Mouse (Mus musculus) kidney, postnatal 0 days (tissue): ENCODE measurements around the gene Hnrnpa3. TPM values are rescaled to one million over a fixed set of nuclear protein-coding genes. Genes with fewer than 3 reads are reported as not detected.

Experiments
- ATAC-seq: fragments of 200-750 bp; cut with Nextera tagmentation; replicated peaks from 2 replicates; pipeline ENCODE4 v1.8.0; 2017; ENCODE audit warnings: low read depth, moderate number of reproducible peaks, moderate TSS enrichment, moderate library complexity; ENCODE audit not compliant: low FRiP score
- DNase-seq: peaks from one replicate; pipeline ENCODE4 v3.0.0-alpha.2; 2016; ENCODE audit warnings: low spot score
- H3K27ac ChIP-seq: fragments of 300-500 bp; sonication (generic); 2 replicates; pipeline ENCODE4 v1.5.1; 2014; ENCODE audit warnings: mild to moderate bottlenecking
- H3K27me3 ChIP-seq: fragments of 300-500 bp; sonication (generic); 2 replicates; pipeline ENCODE4 v1.6.1; 2014; ENCODE audit warnings: low read length, mixed read lengths; ENCODE audit not compliant: insufficient read depth
- H3K36me3 ChIP-seq: fragments of 300-500 bp; sonication (generic); 2 replicates; pipeline ENCODE4 v1.6.1; 2014; ENCODE audit warnings: low read length, mixed read lengths; ENCODE audit not compliant: insufficient read depth
- H3K4me1 ChIP-seq: fragments of 300-500 bp; sonication (generic); replicated peaks from 2 replicates; pipeline ENCODE4 v1.6.1; 2014; ENCODE audit warnings: antibody characterized with exemption, low read length, mixed read lengths; ENCODE audit not compliant: insufficient read depth
- H3K4me2 ChIP-seq: fragments of 300-500 bp; sonication (generic); 2 replicates; pipeline ENCODE4 v1.6.1; 2014; ENCODE audit warnings: mild to moderate bottlenecking, low read length, moderate library complexity, mixed read lengths
- H3K4me3 ChIP-seq: fragments of 300-500 bp; sonication (generic); replicated peaks from 2 replicates; pipeline ENCODE4 v1.5.1; 2014; ENCODE audit warnings: low read depth, low read length
- H3K9ac ChIP-seq: fragments of 300-500 bp; sonication (generic); 2 replicates; pipeline ENCODE4 v1.6.1; 2014; ENCODE audit warnings: low read depth, low read length
- H3K9me3 ChIP-seq: fragments of 300-500 bp; sonication (generic); replicated peaks from 2 replicates; pipeline ENCODE4 v1.6.1; 2016; ENCODE audit warnings: low read length, inconsistent platforms, mixed read lengths
- CTCF ChIP-seq: IDR thresholded peaks from 2 replicates; pipeline ENCODE4 v1.5.1; 2016; ENCODE audit warnings: antibody characterized with exemption, low read depth, mild to moderate bottlenecking, moderate library complexity
- WGBS: fragments of 180-500 bp; shearing (Covaris S2); extraction: QIAGEN DNeasy Blood & Tissue Kit; methylation state at CpG from one replicate; pipeline ENCODE4 v1.1.7; 2014; 5-methylcytosine and 5-hydroxymethylcytosine counted together
- polyA plus RNA-seq: library from polyadenylated mRNA; unstranded; fragments of >200 nt; fragmentation: Nextera tagmentation; extraction: Ambion mirVana; gene quantifications from 2 replicates; pipeline ENCODE4 v1.2.1, GENCODE M21; 2015

The Hnrnpa3 gene
- polyA plus RNA-seq, 1 experiment from 2014 or later: 240 TPM

- Histone ChIP-seq H3K36me3 (no peaks in the 10 kb centered on the region), H3K9me3 (no peaks in the 10 kb centered on the region), H3K4me2 (no peak overlapping the region), H3K4me3 (no peak overlapping the region), H3K27me3 (no peaks in the 10 kb centered on the region), H3K4me1 (peaks cover 30% of the 10 kb centered on the region), H3K27ac (peak overlapping the region; percentile 47; the same call in 1 of the 2 replicates), H3K9ac (no peak overlapping the region)
- WGBS: 78% methylated on average over 3 of the region's 3 CpGs
- ATAC-seq (no peak), DNase-seq (no peak)
- TF ChIP-seq CTCF: no peak
Measured at GRCm38 (mm10) chr2:75697222-75697621, 38.2 kb downstream of the Hnrnpa3 start.

DNA sequence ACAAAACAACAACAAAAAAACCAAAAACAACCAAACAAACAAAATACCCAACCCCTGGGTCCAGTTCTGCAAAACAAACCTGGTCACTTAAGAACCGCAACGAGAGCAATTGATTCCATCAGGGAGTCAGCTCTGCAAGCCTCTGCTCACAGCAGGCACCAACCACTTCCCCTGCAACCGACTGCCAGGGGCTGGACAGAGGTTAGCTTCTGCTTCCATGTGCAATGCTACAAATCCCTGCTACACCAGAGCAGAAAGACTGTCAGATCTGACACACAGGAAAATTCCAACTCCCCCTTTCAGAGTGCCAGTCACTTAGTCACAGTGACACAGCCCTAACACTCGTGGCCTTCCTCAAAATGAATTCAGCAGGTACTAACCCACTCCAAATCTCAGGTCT, 38.9 kb downstream of the Hnrnpa3 start:
- peaks cover 32% of the 10 kb centered on the region for H3K4me1 ChIP-seq
- H3K4me2 ChIP-seq: no peak overlapping the region
- H3K36me3 ChIP-seq: no peaks in the 10 kb centered on the region
- ATAC-seq: no peak
- H3K4me3 ChIP-seq: no peak overlapping the region
- H3K27me3 ChIP-seq: no peaks in the 10 kb centered on the region
- H3K9ac ChIP-seq: no peak overlapping the region
- TF ChIP-seq CTCF: no peak
- 0 out of 2 replicates have a peak overlapping the region, but pooled peaks have one; percentile 15 for H3K27ac ChIP-seq
- no peak for DNase-seq
- no peaks in the 10 kb centered on the region for H3K9me3 ChIP-seq
- WGBS: 35% methylated on average over 4 of the region's 4 CpGs

DNA sequence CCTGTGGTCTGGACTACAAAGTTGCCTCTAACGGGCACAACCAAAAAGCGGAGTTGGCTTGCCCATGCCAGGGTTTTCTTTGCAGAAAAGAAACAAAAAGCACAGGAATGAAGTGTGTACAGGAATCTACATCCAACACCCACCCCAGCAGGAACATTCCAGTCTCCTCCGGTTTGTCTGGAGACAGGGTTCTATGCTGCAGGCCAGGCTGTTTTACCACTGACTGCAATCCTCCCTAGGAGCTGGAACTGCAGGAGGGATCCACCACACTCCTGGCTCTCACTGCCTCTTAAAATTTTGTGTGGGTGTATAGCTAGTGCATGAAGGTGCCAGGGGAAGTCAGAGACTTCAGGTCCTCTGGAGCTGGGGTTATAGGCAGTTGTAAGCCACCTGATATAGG, 39.8 kb downstream of the Hnrnpa3 start:
- no peak overlapping the region for H3K4me3 ChIP-seq
- DNase-seq (no peak), ATAC-seq (no peak)
- H3K27me3 ChIP-seq: no peaks in the 10 kb centered on the region
- no peak overlapping the region for H3K9ac ChIP-seq
- WGBS: 81% methylated on average over 3 of the region's 3 CpGs
- H3K9me3 ChIP-seq: no peaks in the 10 kb centered on the region
- no peaks in the 10 kb centered on the region for H3K36me3 ChIP-seq
- no peak for TF ChIP-seq CTCF
- H3K4me1 ChIP-seq: peaks cover 32% of the 10 kb centered on the region
- H3K4me2 ChIP-seq: peak overlapping the region; percentile 17; the same call in 1 of the 2 replicates
- 0 out of 2 replicates have a peak overlapping the region, but pooled peaks have one; percentile 43 for H3K27ac ChIP-seq

DNA sequence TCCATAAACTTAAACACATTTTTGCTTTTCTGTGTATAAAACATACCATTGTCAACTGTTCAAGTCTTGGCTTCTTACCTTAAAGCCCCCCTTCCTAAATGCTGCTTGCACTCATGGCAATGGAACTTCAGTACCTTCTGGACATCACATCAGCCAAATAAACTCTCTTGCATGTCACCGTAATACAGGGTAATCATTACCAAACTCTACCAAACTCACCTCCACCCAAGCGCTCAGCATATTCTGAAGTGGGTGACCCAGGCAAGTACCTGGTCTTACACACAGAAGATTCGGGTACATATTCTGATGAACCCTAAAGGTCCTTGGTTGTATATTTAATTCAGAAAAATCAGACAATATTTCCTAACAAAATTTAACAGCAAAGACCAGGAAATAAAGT, 41.5 kb downstream of the Hnrnpa3 start:
- TF ChIP-seq CTCF: no peak
- H3K4me1 ChIP-seq: peaks cover 36% of the 10 kb centered on the region

DNA sequence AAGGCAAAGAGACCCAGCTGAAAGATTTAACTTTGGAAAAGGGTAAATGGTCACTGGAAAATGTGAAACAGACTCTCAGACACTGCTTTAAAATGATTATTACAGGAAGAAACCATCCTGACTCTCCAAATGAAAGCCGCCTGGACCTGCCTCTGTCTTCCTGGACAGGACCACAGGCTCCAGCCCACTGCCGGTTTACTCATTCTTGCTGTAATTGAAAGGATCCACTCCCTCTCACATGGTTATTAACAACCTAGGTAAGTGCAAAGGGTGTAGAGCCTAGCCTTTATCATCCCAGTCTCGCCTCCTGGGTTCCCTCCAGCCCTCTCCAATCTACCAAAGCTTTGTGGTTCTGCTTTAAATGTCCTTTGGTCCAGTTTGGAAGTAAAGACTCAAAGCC, 42.1 kb downstream of the Hnrnpa3 start:
- H3K36me3 ChIP-seq: no peaks in the 10 kb centered on the region
- no peak for TF ChIP-seq CTCF
- H3K27ac ChIP-seq: no peak overlapping the region
- H3K4me1 ChIP-seq: peaks cover 35% of the 10 kb centered on the region
- no peaks in the 10 kb centered on the region for H3K27me3 ChIP-seq
- peak overlapping the region; percentile 75 for H3K4me2 ChIP-seq
- WGBS: 43% methylated on average over 3 of the region's 3 CpGs
- no peak for ATAC-seq
- H3K9me3 ChIP-seq: no peaks in the 10 kb centered on the region
- no peak for DNase-seq
- H3K4me3 ChIP-seq: 0 out of 2 replicates have a peak overlapping the region, but pooled peaks have one; percentile 78
- 0 out of 2 replicates have a peak overlapping the region, but pooled peaks have one; percentile 9 for H3K9ac ChIP-seq

More for the DNA sequence above, 41.5 kb downstream of the Hnrnpa3 start:
- H3K27me3 ChIP-seq: no peaks in the 10 kb centered on the region
- no peak overlapping the region; the same call in 1 of the 2 replicates for H3K4me2 ChIP-seq
- ATAC-seq (no peak), DNase-seq (no peak)
- H3K9me3 ChIP-seq: no peaks in the 10 kb centered on the region
- no peak overlapping the region for H3K9ac ChIP-seq
- no peak overlapping the region for H3K4me3 ChIP-seq
- H3K36me3 ChIP-seq: no peaks in the 10 kb centered on the region
- H3K27ac ChIP-seq: no peak overlapping the region
- WGBS: 71% methylated on average over 3 of the region's 3 CpGs

- Histone ChIP-seq H3K4me2 (peak overlapping the region; percentile 75), H3K36me3 (no peaks in the 10 kb centered on the region), H3K9ac (peak overlapping the region; percentile 91; the same call in 1 of the 2 replicates), H3K4me1 (peaks cover 31% of the 10 kb centered on the region), H3K4me3 (peak overlapping the region; percentile 78), H3K27me3 (no peaks in the 10 kb centered on the region), H3K27ac (peak overlapping the region; percentile 99), H3K9me3 (no peaks in the 10 kb centered on the region)
- DNase-seq: no peak
- no peak for ATAC-seq
- 51% methylated on average over 9 of the region's 9 CpGs for WGBS
- TF ChIP-seq CTCF: no peak
Measured at GRCm38 (mm10) chr2:75701822-75702587, 42.9 kb downstream of the Hnrnpa3 start.
